Mouse (Mus musculus) stomach, embryonic 15.5 days (tissue): ENCODE measurements around the gene Rasgrp3. TPM values are rescaled to one million over a fixed set of nuclear protein-coding genes. Genes with fewer than 3 reads are reported as not detected.

Experiments used
- ATAC-seq: fragments of 200-750 bp; cut with Nextera tagmentation; 2 replicates; pipeline ENCODE4 v1.8.0; 2017; ENCODE audit warnings: low read depth, moderate number of reproducible peaks, moderate TSS enrichment; ENCODE audit not compliant: insufficient read depth, low FRiP score
- H3K27ac ChIP-seq: fragments of 300-500 bp; sonication (generic); 2 replicates; pipeline ENCODE4 v1.5.1; 2015; ENCODE audit warnings: mild to moderate bottlenecking, inconsistent platforms
- H3K27me3 ChIP-seq: fragments of 300-500 bp; sonication (generic); replicated peaks from 2 replicates; pipeline ENCODE4 v1.6.1; 2015; ENCODE audit warnings: inconsistent platforms
- H3K36me3 ChIP-seq: fragments of 300-500 bp; sonication (generic); 2 replicates; pipeline ENCODE4 v1.6.1; 2015; ENCODE audit warnings: inconsistent platforms
- H3K4me1 ChIP-seq: fragments of 300-500 bp; sonication (generic); 2 replicates; pipeline ENCODE4 v1.6.1; 2015; ENCODE audit warnings: inconsistent platforms
- H3K4me2 ChIP-seq: fragments of 300-500 bp; sonication (generic); 2 replicates; pipeline ENCODE4 v1.6.1; 2015; ENCODE audit warnings: mild to moderate bottlenecking, inconsistent platforms
- H3K4me3 ChIP-seq: fragments of 300-500 bp; sonication (generic); replicated peaks from 2 replicates; pipeline ENCODE4 v1.5.1; 2015; ENCODE audit warnings: inconsistent platforms
- H3K9ac ChIP-seq: fragments of 300-500 bp; sonication (generic); 2 replicates; pipeline ENCODE4 v1.6.1; 2015; ENCODE audit warnings: inconsistent platforms
- H3K9me3 ChIP-seq: fragments of 300-500 bp; sonication (generic); 2 replicates; pipeline ENCODE4 v1.6.1; 2016; ENCODE audit warnings: inconsistent platforms
- WGBS: fragments of 180-500 bp; shearing (Covaris S2); methylation state at CpG from one replicate; pipeline ENCODE4 v1.1.7; 2015; 5-methylcytosine and 5-hydroxymethylcytosine counted together
- polyA plus RNA-seq: library from polyadenylated mRNA; unstranded; fragments of >200 nt; fragmentation: Nextera tagmentation; extraction: Ambion mirVana; gene quantifications from 2 replicates; pipeline ENCODE4 v1.2.1, GENCODE M21; 2015

Rasgrp3 gene
- polyA plus RNA-seq, 1 experiment from 2014 or later: 15.2 TPM

- no peaks in the 10 kb centered on the region for H3K36me3 ChIP-seq
- no peaks in the 10 kb centered on the region for H3K27me3 ChIP-seq
- no peak overlapping the region for H3K4me3 ChIP-seq
- no peak overlapping the region for H3K4me2 ChIP-seq
- H3K9me3 ChIP-seq: no peaks in the 10 kb centered on the region
- no peak overlapping the region for H3K9ac ChIP-seq
- WGBS: 65% methylated on average over 10 of the region's 10 CpGs
- no peak for ATAC-seq
- H3K27ac ChIP-seq: no peak overlapping the region
- H3K4me1 ChIP-seq: no peaks in the 10 kb centered on the region
These were observed 71.3 kb downstream of the Rasgrp3 start for GRCm38 (mm10) chr17:75506708-75507641.

- no peak overlapping the region for H3K4me3 ChIP-seq
- H3K4me2 ChIP-seq: no peak overlapping the region
- no peaks in the 10 kb centered on the region for H3K4me1 ChIP-seq
- no peaks in the 10 kb centered on the region for H3K9me3 ChIP-seq
- no peaks in the 10 kb centered on the region for H3K36me3 ChIP-seq
- no peak for ATAC-seq
- H3K9ac ChIP-seq: no peak overlapping the region
- no peaks in the 10 kb centered on the region for H3K27me3 ChIP-seq
- 86% methylated on average over 5 of the region's 5 CpGs for WGBS
- no peak overlapping the region for H3K27ac ChIP-seq
These were observed 73.6 kb downstream of the Rasgrp3 start for GRCm38 (mm10) chr17:75509257-75509656.

- H3K4me2 ChIP-seq: no peak overlapping the region
- no peak overlapping the region for H3K9ac ChIP-seq
- H3K4me1 ChIP-seq: no peaks in the 10 kb centered on the region
- no peaks in the 10 kb centered on the region for H3K9me3 ChIP-seq
- H3K36me3 ChIP-seq: no peaks in the 10 kb centered on the region
- H3K27ac ChIP-seq: no peak overlapping the region
- ATAC-seq: no peak
- no peak overlapping the region for H3K4me3 ChIP-seq
- 55% methylated on average over 4 of the region's 4 CpGs for WGBS
- no peaks in the 10 kb centered on the region for H3K27me3 ChIP-seq
These were observed 80.9 kb downstream of the Rasgrp3 start for GRCm38 (mm10) chr17:75516591-75516990.

GRCm38 (mm10) chr17:75518181-75518901, 82.6 kb downstream of the Rasgrp3 start:
- no peaks in the 10 kb centered on the region for H3K4me1 ChIP-seq
- H3K27me3 ChIP-seq: no peaks in the 10 kb centered on the region
- H3K36me3 ChIP-seq: no peaks in the 10 kb centered on the region
- no peaks in the 10 kb centered on the region for H3K9me3 ChIP-seq
- WGBS: 61% methylated on average over 8 of the region's 8 CpGs
- H3K9ac ChIP-seq: no peak overlapping the region
- H3K27ac ChIP-seq: no peak overlapping the region
- no peak overlapping the region for H3K4me2 ChIP-seq
- no peak for ATAC-seq
- H3K4me3 ChIP-seq: no peak overlapping the region

GRCm38 (mm10) chr17:75519239-75519900, 83.7 kb downstream of the Rasgrp3 start:
- Histone ChIP-seq H3K4me2 (no peak overlapping the region), H3K27ac (no peak overlapping the region), H3K9ac (no peak overlapping the region), H3K4me3 (no peak overlapping the region), H3K4me1 (no peaks in the 10 kb centered on the region), H3K9me3 (no peaks in the 10 kb centered on the region), H3K27me3 (no peaks in the 10 kb centered on the region), H3K36me3 (no peaks in the 10 kb centered on the region)
- no peak for ATAC-seq
- WGBS: 68% methylated on average over 8 of the region's 8 CpGs

- H3K27ac ChIP-seq: no peak overlapping the region
- no peak overlapping the region for H3K4me2 ChIP-seq
- H3K9me3 ChIP-seq: no peaks in the 10 kb centered on the region
- H3K4me3 ChIP-seq: no peak overlapping the region
- no peaks in the 10 kb centered on the region for H3K36me3 ChIP-seq
- no peaks in the 10 kb centered on the region for H3K4me1 ChIP-seq
- 54% methylated on average over 6 of the region's 6 CpGs for WGBS
- no peaks in the 10 kb centered on the region for H3K27me3 ChIP-seq
- H3K9ac ChIP-seq: no peak overlapping the region
- ATAC-seq: no peak
These were observed 85.6 kb downstream of the Rasgrp3 start for GRCm38 (mm10) chr17:75521236-75521842.

- Histone ChIP-seq H3K4me3 (no peak overlapping the region), H3K36me3 (no peaks in the 10 kb centered on the region), H3K27ac (no peak overlapping the region), H3K27me3 (no peaks in the 10 kb centered on the region), H3K4me1 (no peaks in the 10 kb centered on the region), H3K9me3 (no peaks in the 10 kb centered on the region), H3K9ac (no peak overlapping the region), H3K4me2 (no peak overlapping the region)
- no peak for ATAC-seq
- WGBS: 27% methylated on average over 9 of the region's 9 CpGs
These were observed 86.8 kb downstream of the Rasgrp3 start for GRCm38 (mm10) chr17:75522347-75523065.

- ATAC-seq: no peak
- H3K27me3 ChIP-seq: no peaks in the 10 kb centered on the region
- H3K27ac ChIP-seq: no peak overlapping the region
- H3K4me1 ChIP-seq: no peaks in the 10 kb centered on the region
- 65% methylated on average over 3 of the region's 3 CpGs for WGBS
- no peak overlapping the region for H3K9ac ChIP-seq
- H3K4me2 ChIP-seq: no peak overlapping the region
- H3K9me3 ChIP-seq: no peaks in the 10 kb centered on the region
- no peak overlapping the region for H3K4me3 ChIP-seq
- H3K36me3 ChIP-seq: no peaks in the 10 kb centered on the region
These were observed 88.1 kb downstream of the Rasgrp3 start for GRCm38 (mm10) chr17:75523812-75524211.

- Histone ChIP-seq H3K27ac (no peak overlapping the region), H3K9me3 (no peaks in the 10 kb centered on the region), H3K4me3 (no peak overlapping the region), H3K4me2 (no peak overlapping the region), H3K4me1 (no peaks in the 10 kb centered on the region), H3K36me3 (no peaks in the 10 kb centered on the region), H3K27me3 (no peaks in the 10 kb centered on the region), H3K9ac (no peak overlapping the region)
- 91% methylated on average over 1 of the region's 1 CpGs for WGBS
- no peak for ATAC-seq
These were observed 90.7 kb downstream of the Rasgrp3 start for GRCm38 (mm10) chr17:75526411-75526810.

- no peak overlapping the region for H3K4me3 ChIP-seq
- no peaks in the 10 kb centered on the region for H3K9me3 ChIP-seq
- WGBS: 91% methylated on average over 14 of the region's 14 CpGs
- no peaks in the 10 kb centered on the region for H3K36me3 ChIP-seq
- no peak overlapping the region for H3K27ac ChIP-seq
- no peak overlapping the region for H3K4me2 ChIP-seq
- no peak for ATAC-seq
- H3K4me1 ChIP-seq: no peaks in the 10 kb centered on the region
- no peak overlapping the region for H3K9ac ChIP-seq
- H3K27me3 ChIP-seq: no peaks in the 10 kb centered on the region
These were observed 93.7 kb downstream of the Rasgrp3 start for GRCm38 (mm10) chr17:75529222-75529935.
